Mouse (Mus musculus): ENCODE results near the gene Hoxb1. TPM values are rescaled to one million over a fixed set of nuclear protein-coding genes. Genes with fewer than 3 reads are reported as not detected.

Hoxb1 gene
- polyA plus RNA-seq, 1 experiment from 2014 or later, result 0.12 TPM

DNA sequence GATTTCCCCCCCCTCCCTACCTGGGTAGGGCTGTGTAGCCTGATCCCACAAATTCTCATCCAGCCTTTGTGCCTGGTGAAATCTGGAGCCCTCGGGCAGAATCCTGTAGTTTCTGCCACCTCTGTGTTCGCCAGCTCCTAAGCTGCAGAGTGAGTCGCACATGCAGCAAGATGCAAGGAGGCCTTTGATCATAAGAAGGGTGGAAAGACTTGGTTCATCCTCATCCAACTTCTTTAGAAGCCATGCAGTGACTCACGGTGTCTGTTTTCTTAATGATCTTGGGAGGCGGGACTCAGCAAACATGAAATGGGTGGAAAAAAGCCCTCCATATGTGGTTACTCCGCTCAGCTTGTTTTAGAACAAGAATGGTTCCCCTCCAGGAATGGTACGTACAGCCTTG is 39.3 kb downstream of the Hoxb1 start:
- 64% methylated on average over 7 of the region's 7 CpGs for WGBS
- Histone ChIP-seq H3K27ac (ENCODE audit: low read length) (no peak overlapping the region; the same call in none of the 2 replicates), H3K4me3 (ENCODE audit: low read length) (no peak overlapping the region), H3K4me2 (replicated peaks; ENCODE audit: low read depth, low read length) (no peak overlapping the region), H3K9ac (replicated peaks; ENCODE audit: low read length) (no peak overlapping the region), H3K27me3 (ENCODE audit: insufficient read depth, low read length) (no peaks in the 10 kb centered on the region), H3K4me1 (ENCODE audit: insufficient read depth, low read length) (peaks cover 54% of the 10 kb centered on the region), H3K9me3 (ENCODE audit: low read length) (no peaks in the 10 kb centered on the region), H3K36me3 (ENCODE audit: insufficient read depth, low read length) (no peaks in the 10 kb centered on the region)
- ATAC-seq (ENCODE audit: low FRiP score, low TSS enrichment), result no peak

DNA sequence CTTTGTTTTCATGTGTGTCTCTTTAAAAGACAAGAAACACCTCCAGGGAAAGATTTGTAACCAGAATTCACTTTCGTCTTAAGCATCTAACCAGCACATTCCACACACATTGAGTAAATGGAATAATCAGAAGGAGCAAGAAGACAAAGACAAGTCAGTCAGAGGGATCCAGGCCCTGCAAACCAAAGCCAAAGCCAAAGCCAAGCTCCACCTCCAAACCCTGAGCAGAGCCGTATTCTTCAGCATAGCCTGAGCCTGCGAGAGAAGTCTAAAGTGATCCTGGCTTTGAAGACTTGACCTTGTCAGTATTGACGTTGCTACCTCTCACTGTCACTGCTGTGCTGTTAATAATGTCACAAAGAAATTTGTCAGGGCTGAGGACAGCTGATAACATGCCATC is 40.0 kb downstream of the Hoxb1 start:
- Histone ChIP-seq H3K9me3 (ENCODE audit: low read length) (no peaks in the 10 kb centered on the region), H3K27me3 (ENCODE audit: insufficient read depth, low read length) (no peaks in the 10 kb centered on the region), H3K4me3 (ENCODE audit: low read length) (no peak overlapping the region), H3K9ac (replicated peaks; ENCODE audit: low read length) (no peak overlapping the region), H3K36me3 (ENCODE audit: insufficient read depth, low read length) (no peaks in the 10 kb centered on the region), H3K4me1 (ENCODE audit: insufficient read depth, low read length) (peaks cover 58% of the 10 kb centered on the region), H3K27ac (ENCODE audit: low read length) (no peak overlapping the region), H3K4me2 (replicated peaks; ENCODE audit: low read depth, low read length) (no peak overlapping the region)
- 59% methylated on average over 4 of the region's 4 CpGs for WGBS
- ATAC-seq (ENCODE audit: low FRiP score, low TSS enrichment), result no peak

DNA sequence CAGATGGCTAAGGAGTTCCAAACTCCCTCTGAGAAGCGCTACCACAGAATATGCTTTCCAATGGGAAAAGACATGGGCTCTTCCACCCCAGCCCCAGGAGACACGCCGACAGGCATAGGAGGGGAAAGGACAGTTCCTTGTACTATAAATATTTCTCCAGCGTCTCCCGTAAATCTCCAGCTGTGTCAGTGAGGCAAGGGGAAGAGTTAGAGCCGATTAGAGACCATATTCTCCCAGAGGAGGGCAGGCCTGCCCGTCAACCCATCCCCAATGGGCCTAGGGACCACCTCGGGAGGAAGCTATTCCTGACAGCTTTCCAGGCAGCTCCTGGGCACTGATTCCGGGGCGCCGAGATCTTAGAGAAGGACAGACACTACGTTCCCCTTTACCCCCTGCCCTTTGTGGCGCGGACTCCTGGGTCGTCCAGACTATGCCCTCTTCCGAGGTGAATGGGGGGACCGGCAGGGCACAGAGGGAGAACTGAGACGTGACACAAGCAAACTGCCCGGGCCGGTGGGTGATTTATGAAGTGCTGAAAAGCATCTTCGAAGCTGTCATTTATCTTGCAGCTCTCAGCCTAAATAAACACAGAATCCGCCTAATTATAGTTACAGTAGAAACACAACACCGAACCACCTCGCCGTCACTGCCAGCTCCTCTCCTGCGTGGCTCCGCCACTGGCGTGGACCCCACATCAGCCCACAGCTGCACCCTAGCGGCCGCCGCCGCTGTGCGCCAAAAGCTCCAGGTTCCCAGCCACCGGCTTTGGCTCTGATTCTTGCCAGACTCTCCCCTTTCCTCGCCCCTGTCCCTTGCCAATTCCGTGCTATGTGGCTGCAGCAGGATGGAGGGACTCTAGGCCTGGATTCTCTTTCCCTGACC is 41.9 kb downstream of the Hoxb1 start:
- ATAC-seq (ENCODE audit: low FRiP score, low TSS enrichment), result peak; percentile 76
- Histone ChIP-seq H3K4me3 (ENCODE audit: low read length) (peak overlapping the region; percentile 25), H3K36me3 (ENCODE audit: insufficient read depth, low read length) (no peaks in the 10 kb centered on the region), H3K4me1 (ENCODE audit: insufficient read depth, low read length) (peaks cover 68% of the 10 kb centered on the region), H3K27me3 (ENCODE audit: insufficient read depth, low read length) (no peaks in the 10 kb centered on the region), H3K27ac (ENCODE audit: low read length) (peak overlapping the region; percentile 94), H3K9me3 (ENCODE audit: low read length) (peaks cover 5% of the 10 kb centered on the region; the same call in 1 of the 2 replicates), H3K9ac (replicated peaks; ENCODE audit: low read length) (peak overlapping the region; percentile 62), H3K4me2 (replicated peaks; ENCODE audit: low read depth, low read length) (peak overlapping the region; percentile 55)
- 4% methylated on average over 36 of the region's 36 CpGs for WGBS

DNA sequence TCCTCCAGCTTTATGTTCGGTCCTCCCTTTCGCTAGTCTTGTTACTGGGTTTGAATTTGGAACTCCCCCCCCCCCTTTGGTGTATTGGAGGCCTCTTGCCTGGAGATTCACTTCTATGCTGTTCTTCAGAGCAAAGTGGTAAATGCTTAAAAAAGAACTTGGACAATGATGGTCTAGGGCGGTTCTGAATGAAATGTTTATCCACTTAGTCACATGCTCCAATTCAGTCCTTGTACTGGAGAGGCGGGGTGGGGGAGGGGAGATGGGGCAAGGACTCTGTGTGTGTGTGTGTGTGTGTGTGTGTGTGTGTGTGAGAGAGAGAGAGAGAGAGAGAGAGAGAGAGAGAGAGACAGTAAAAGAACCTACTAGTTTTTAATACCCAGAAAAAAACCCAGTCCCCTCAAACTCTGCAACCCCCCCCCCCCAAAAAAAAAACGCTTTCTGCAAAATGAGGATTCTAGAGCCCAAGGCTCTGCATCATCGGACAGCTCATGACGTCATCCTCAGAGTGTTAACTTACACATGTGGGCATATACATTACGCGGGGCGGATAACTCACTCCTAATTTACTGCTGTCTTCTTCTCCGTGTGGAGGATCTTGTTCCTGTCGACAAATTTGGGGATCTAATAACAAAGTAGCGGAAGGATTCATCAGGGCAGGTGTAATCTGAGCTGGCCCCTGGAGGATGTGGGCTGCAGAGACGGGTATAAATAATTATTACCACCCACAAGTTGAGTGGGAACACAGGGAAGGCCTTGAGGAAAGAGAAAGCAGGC is 42.9 kb downstream of the Hoxb1 start:
- Histone ChIP-seq H3K4me1 (ENCODE audit: insufficient read depth, low read length) (peaks cover 76% of the 10 kb centered on the region), H3K4me2 (replicated peaks; ENCODE audit: low read depth, low read length) (peak overlapping the region; percentile 55), H3K27ac (ENCODE audit: low read length) (peak overlapping the region; percentile 94), H3K9ac (replicated peaks; ENCODE audit: low read length) (peak overlapping the region; percentile 62), H3K4me3 (ENCODE audit: low read length) (peak overlapping the region; percentile 25; the same call in 1 of the 2 replicates), H3K27me3 (ENCODE audit: insufficient read depth, low read length) (no peaks in the 10 kb centered on the region), H3K36me3 (ENCODE audit: insufficient read depth, low read length) (no peaks in the 10 kb centered on the region), H3K9me3 (ENCODE audit: low read length) (peaks cover 5% of the 10 kb centered on the region; the same call in 1 of the 2 replicates)
- WGBS, result 18% methylated on average over 14 of the region's 14 CpGs
- peak; percentile 43; the same call in 1 of the 2 replicates for ATAC-seq (ENCODE audit: low FRiP score, low TSS enrichment)

DNA sequence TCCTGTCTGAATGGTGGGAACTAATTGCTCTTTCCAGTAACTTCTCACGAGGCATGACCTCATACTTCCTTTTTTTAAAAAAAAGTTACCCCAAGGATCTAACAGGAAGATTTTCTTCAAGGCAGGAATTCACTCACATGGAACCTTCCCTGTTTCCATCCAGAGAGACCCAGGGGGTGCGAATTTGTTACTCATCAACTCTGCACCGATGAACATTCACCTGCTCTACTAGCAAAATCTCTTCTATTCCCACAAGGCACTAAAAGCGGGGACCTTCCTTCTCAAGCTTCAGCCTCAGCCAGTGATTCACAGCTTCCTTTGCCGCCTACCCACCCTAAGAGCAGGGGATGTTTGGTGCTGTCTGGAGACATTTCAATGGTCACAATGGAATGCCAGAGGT is 45.5 kb downstream of the Hoxb1 start:
- H3K27ac ChIP-seq (ENCODE audit: low read length), result peak overlapping the region; percentile 70
- H3K4me1 ChIP-seq (ENCODE audit: insufficient read depth, low read length), result peaks cover 71% of the 10 kb centered on the region
- peaks cover 5% of the 10 kb centered on the region; the same call in 1 of the 2 replicates for H3K9me3 ChIP-seq (ENCODE audit: low read length)
- no peaks in the 10 kb centered on the region for H3K27me3 ChIP-seq (ENCODE audit: insufficient read depth, low read length)
- no peak overlapping the region for H3K9ac ChIP-seq (replicated peaks; ENCODE audit: low read length)
- WGBS, result 54% methylated on average over 5 of the region's 5 CpGs
- no peak for ATAC-seq (ENCODE audit: low FRiP score, low TSS enrichment)
- H3K4me3 ChIP-seq (ENCODE audit: low read length), result no peak overlapping the region
- H3K36me3 ChIP-seq (ENCODE audit: insufficient read depth, low read length), result no peaks in the 10 kb centered on the region
- no peak overlapping the region for H3K4me2 ChIP-seq (replicated peaks; ENCODE audit: low read depth, low read length)

DNA sequence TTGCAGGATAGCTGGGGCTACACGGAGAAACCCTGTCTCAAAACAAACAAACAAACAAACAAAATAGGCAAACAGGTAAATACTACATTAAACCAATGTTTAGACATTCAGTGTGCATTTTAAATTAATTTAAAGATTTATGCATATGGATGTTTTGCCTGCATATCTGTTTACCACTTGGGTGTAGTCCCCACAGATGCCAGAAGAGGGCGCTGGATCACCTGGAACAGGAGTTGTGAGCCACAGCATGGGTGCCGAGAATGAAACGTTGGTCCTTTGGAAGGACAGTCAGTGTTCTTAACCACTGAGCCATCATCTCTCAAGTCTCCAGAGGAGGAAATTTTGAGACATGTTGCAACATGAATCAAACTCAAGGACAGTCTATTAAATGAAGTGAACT is 46.4 kb downstream of the Hoxb1 start:
- H3K9me3 ChIP-seq (ENCODE audit: low read length), result peaks cover 5% of the 10 kb centered on the region; the same call in 1 of the 2 replicates
- H3K4me2 ChIP-seq (replicated peaks; ENCODE audit: low read depth, low read length), result no peak overlapping the region
- no peaks in the 10 kb centered on the region for H3K27me3 ChIP-seq (ENCODE audit: insufficient read depth, low read length)
- H3K4me3 ChIP-seq (ENCODE audit: low read length), result no peak overlapping the region
- 77% methylated on average over 4 of the region's 4 CpGs for WGBS
- H3K36me3 ChIP-seq (ENCODE audit: insufficient read depth, low read length), result no peaks in the 10 kb centered on the region
- H3K27ac ChIP-seq (ENCODE audit: low read length), result no peak overlapping the region
- ATAC-seq (ENCODE audit: low FRiP score, low TSS enrichment), result no peak
- H3K4me1 ChIP-seq (ENCODE audit: insufficient read depth, low read length), result peaks cover 63% of the 10 kb centered on the region
- H3K9ac ChIP-seq (replicated peaks; ENCODE audit: low read length), result no peak overlapping the region

DNA sequence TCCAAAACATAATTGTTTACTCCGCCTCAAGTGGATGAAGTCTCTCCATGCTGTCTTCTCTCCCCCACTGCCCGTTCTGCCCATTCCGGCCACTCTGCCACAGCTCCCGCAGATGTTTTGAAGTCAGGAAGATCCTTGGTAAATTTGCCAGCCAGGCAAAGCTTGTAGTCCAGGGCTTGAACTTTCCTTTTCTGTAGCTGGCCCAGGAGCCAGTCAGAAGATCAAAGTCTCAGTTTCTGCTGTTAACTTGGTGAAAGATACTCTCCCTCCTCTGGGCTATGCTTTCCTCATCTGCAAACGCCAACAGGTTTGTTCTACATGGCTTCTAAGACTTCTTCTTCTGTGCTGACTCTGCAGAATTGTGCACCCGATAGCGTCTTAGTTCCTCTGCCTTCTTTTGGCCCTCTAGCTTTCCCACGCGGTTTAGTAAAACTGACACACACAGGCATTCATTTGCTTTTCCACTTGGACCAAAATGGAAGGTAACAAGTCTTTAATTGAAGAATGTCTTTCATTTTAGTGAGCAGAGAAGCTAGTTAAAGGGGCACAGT is 47.5 kb downstream of the Hoxb1 start:
- peaks cover 53% of the 10 kb centered on the region for H3K4me1 ChIP-seq (ENCODE audit: insufficient read depth, low read length)
- no peak overlapping the region for H3K4me3 ChIP-seq (ENCODE audit: low read length)
- peak overlapping the region; percentile 11; the same call in 1 of the 2 replicates for H3K4me2 ChIP-seq (replicated peaks; ENCODE audit: low read depth, low read length)
- no peaks in the 10 kb centered on the region for H3K27me3 ChIP-seq (ENCODE audit: insufficient read depth, low read length)
- peak overlapping the region; percentile 73 for H3K27ac ChIP-seq (ENCODE audit: low read length)
- WGBS, result 65% methylated on average over 9 of the region's 9 CpGs
- peak overlapping the region; percentile 29; the same call in 1 of the 2 replicates for H3K9ac ChIP-seq (replicated peaks; ENCODE audit: low read length)
- no peak for ATAC-seq (ENCODE audit: low FRiP score, low TSS enrichment)
- peaks cover 5% of the 10 kb centered on the region; the same call in 1 of the 2 replicates for H3K9me3 ChIP-seq (ENCODE audit: low read length)
- no peaks in the 10 kb centered on the region for H3K36me3 ChIP-seq (ENCODE audit: insufficient read depth, low read length)

DNA sequence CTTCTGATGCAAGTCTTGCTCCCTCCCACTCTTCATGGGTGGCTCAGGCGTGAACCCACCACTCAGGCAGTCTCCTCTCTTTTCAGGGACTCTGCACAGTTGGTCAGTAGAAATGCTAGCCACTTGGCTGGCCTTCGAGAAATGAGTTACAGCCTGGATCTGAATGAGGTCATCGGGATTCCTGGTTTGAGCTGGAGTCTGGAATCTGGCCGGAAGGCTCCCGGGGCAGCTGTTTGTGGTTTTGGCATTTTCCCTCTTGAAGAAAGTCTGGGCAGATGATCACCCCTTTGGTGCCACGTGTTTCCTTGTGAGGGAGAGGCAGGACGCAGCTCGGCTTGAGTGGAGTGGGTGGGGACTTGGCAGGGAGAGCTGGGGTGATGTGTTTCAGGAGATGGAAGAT is 48.0 kb downstream of the Hoxb1 start:
- peak overlapping the region; percentile 11; the same call in 1 of the 2 replicates for H3K4me2 ChIP-seq (replicated peaks; ENCODE audit: low read depth, low read length)
- H3K36me3 ChIP-seq (ENCODE audit: insufficient read depth, low read length), result no peaks in the 10 kb centered on the region
- H3K4me3 ChIP-seq (ENCODE audit: low read length), result no peak overlapping the region
- no peaks in the 10 kb centered on the region for H3K27me3 ChIP-seq (ENCODE audit: insufficient read depth, low read length)
- ATAC-seq (ENCODE audit: low FRiP score, low TSS enrichment), result peak; percentile 47; the same call in 1 of the 2 replicates
- H3K4me1 ChIP-seq (ENCODE audit: insufficient read depth, low read length), result peaks cover 48% of the 10 kb centered on the region
- H3K27ac ChIP-seq (ENCODE audit: low read length), result peak overlapping the region; percentile 73
- 2% methylated on average over 8 of the region's 8 CpGs for WGBS
- peak overlapping the region; percentile 29; the same call in 1 of the 2 replicates for H3K9ac ChIP-seq (replicated peaks; ENCODE audit: low read length)
- H3K9me3 ChIP-seq (ENCODE audit: low read length), result peaks cover 5% of the 10 kb centered on the region; the same call in 1 of the 2 replicates

DNA sequence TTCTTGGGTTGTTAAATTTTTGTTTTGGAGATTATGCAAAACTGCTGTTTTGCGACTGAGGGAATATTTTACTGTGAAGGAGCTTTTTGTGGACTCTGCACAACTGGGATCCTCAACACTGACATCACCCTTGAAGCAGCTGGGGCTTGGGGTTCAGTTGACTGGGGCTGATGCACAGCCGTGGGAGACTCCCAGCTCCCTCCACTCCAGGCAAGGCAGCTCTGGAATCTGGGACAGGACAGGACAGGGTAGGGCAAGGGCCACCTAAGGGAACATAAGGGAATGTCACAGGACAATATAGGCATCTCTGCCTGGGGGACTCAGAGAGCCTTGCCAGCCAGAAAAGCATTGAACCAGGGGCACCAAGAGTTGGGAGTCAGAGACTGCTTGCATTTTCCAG is 48.5 kb downstream of the Hoxb1 start:
- peak overlapping the region; percentile 73 for H3K27ac ChIP-seq (ENCODE audit: low read length)
- peak; percentile 60 for ATAC-seq (ENCODE audit: low FRiP score, low TSS enrichment)
- no peak overlapping the region for H3K4me3 ChIP-seq (ENCODE audit: low read length)
- peaks cover 5% of the 10 kb centered on the region; the same call in 1 of the 2 replicates for H3K9me3 ChIP-seq (ENCODE audit: low read length)
- WGBS, result 15% methylated on average over 2 of the region's 2 CpGs
- H3K36me3 ChIP-seq (ENCODE audit: insufficient read depth, low read length), result no peaks in the 10 kb centered on the region
- H3K4me2 ChIP-seq (replicated peaks; ENCODE audit: low read depth, low read length), result no peak overlapping the region
- no peak overlapping the region for H3K9ac ChIP-seq (replicated peaks; ENCODE audit: low read length)
- no peaks in the 10 kb centered on the region for H3K27me3 ChIP-seq (ENCODE audit: insufficient read depth, low read length)
- H3K4me1 ChIP-seq (ENCODE audit: insufficient read depth, low read length), result peaks cover 43% of the 10 kb centered on the region
